Mouse (Mus musculus): ENCODE measurements around the gene Olfr294. TPM values are rescaled to one million over a fixed set of nuclear protein-coding genes. Genes with fewer than 3 reads are reported as not detected.

The Olfr294 gene
- total RNA-seq (2021) = not detected in 2 replicates
- long read RNA-seq = 0 reads

DNA sequence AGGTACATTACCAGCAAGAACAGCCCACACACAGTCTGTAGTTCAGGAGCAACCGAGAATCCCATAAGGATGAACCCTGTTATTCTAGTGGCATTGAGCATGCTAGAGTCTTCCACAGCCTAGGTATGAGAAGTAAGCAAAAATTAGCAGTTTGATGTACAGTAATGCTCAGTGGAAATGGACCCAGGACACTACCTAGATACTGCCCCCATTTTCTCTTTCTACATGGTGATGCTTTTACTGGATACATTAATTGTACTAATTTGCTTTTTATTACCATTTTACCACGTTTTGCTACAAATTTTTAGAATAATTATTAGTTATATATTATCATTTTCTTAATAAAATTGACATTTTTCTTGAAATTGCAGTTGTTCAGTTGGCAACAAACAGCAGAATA, at the start of gene Olfr294:
Olfr294 (minus strand) TSS at position 101 of the 400 bp plus-strand sequence.
- DNase-seq = no peak

DNA sequence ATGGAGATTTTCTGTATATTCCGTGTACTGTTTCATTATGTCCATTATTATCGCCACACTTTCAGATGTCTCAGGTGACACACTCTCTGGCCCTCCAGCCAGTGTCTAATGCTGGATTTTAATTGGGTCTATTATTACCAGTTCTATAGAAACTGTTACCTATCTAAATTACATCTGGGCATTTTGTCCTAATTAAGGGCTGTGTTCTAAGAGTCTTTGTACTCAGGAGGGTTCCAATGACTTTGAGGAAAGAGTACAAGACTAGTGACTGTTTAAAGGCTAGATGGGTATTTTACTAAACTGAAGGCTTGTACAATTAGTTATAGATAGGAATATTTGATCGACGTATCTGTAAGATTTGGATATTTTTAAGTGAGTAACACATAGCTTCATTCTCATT, 32.3 kb upstream of the Olfr294 start, which contains the start of gene Olfr293:
Olfr293 (plus strand) TSS at position 301 of the 400 bp plus-strand sequence.
- no peak for DNase-seq

DNA sequence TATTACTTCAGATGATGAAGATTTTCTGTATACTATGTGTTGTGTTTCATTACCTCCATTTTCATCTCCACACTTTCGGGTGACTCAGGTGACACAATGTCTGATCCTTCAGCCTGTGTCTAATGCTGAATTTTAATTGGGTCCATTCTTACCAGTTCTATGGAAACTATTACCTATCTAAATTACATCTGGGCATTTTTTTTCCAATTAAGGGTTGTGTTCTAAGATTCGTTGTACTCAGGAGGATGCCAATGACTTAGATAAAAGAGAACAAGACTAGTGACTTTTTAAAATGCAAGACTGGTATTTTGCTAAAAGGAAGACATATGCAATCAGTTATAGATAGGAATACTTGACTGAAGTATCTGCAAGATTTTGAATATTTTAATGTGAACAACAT, 32.9 kb downstream of the Olfr294 start, which contains the start of gene Olfr295:
Olfr295 (plus strand) TSS at position 301 of the 400 bp plus-strand sequence.
- no peak for DNase-seq

Other genes starting within 250 kb of the Olfr294 start
- gene Olfr305, start 249.7 kb downstream of the Olfr294 start, total RNA-seq (2021) = not detected in 2 replicates
- gene Olfr304, start 230.0 kb downstream of the Olfr294 start, total RNA-seq (2021) = not detected in 2 replicates
- not detected in 2 replicates for gene Olfr303, start 218.9 kb downstream of the Olfr294 start, total RNA-seq (2021)
- not detected in 2 replicates for gene Olfr301, start 212.8 kb downstream of the Olfr294 start, total RNA-seq (2021)
- not detected in 2 replicates for gene Olfr299, start 156.7 kb downstream of the Olfr294 start, total RNA-seq (2021)
- gene Olfr298, start 124.2 kb downstream of the Olfr294 start, total RNA-seq (2021) = not detected in 2 replicates
- not detected in 2 replicates for gene Olfr297, start 96.7 kb downstream of the Olfr294 start, total RNA-seq (2021)
- gene Olfr295, start 32.8 kb downstream of the Olfr294 start, total RNA-seq (2021) = not detected in 2 replicates
- gene Olfr293, start 32.4 kb upstream of the Olfr294 start, total RNA-seq (2021) = not detected in 2 replicates
- not detected in 2 replicates for gene Olfr292, start 71.7 kb upstream of the Olfr294 start, total RNA-seq (2021)
- gene Folh1, start 159.3 kb upstream of the Olfr294 start, total RNA-seq (2021) = 0.38 and 0.64 TPM in 2 replicates
- not detected in 2 replicates for gene Vmn2r77, start 178.4 kb upstream of the Olfr294 start, total RNA-seq (2021)